ENCODE assay signal across 8 mouse cellular contexts in genomic region chr7:27258205-27258899, GRCm38 (mm10). TPM values are rescaled to one million over a fixed set of nuclear protein-coding genes. Genes with fewer than 3 reads are reported as not detected.
DNase-seq lines count a peak whose midpoint lies in the region; ATAC-seq and TF ChIP-seq lines count a peak whose summit lies in the region.

Gene Numbl, plus strand, starts transcription at chr7:27258433.

- H3K9me3 ChIP-seq in heart, embryonic 10.5 days = no peaks in the 10 kb centered on the region
- no peaks in the 10 kb centered on the region for H3K9me3 ChIP-seq in kidney, embryonic 15.5 days (replicated peaks)

- peak within 1 kb of the TSS; percentile 79 for H3K9ac ChIP-seq in kidney, embryonic 15.5 days

- no peak for TF ChIP-seq POLR2A in bone marrow macrophage, adult 2 months (IDR thresholded peaks at IDR 0.05; ENCODE audit: borderline replicate concordance, low read depth, low read length)
- peak; percentile 70 for TF ChIP-seq POLR2A in embryonic fibroblast, embryonic 13.5 days (IDR thresholded peaks at IDR 0.05; ENCODE audit: low read depth, low read length)

- no peaks in the 10 kb centered on the region for H3K27me3 ChIP-seq in heart, embryonic 10.5 days (ENCODE audit: insufficient read depth, poor library complexity, severe bottlenecking)
- no peaks in the 10 kb centered on the region for H3K27me3 ChIP-seq in kidney, embryonic 15.5 days

- peak; percentile 95 for DNase-seq in A20 (ENCODE audit: low read depth, low spot score)
- peak; percentile 98 for DNase-seq in heart, embryonic 10.5 days (ENCODE audit: low spot score)
- DNase-seq in liver = peak; percentile 100
- DNase-seq in spleen, postnatal 4 days (ENCODE audit: low spot score in 2 of 2) = peak; percentile 95 to 96

- peak within 1 kb of the TSS; percentile 55 for H3K27ac ChIP-seq in bone marrow macrophage, adult 2 months (ENCODE audit: insufficient read depth, low read depth, low read length)
- peak within 1 kb of the TSS; percentile 83 for H3K27ac ChIP-seq in embryonic fibroblast, embryonic 13.5 days (ENCODE audit: insufficient read depth, low read length)
- H3K27ac ChIP-seq in heart, embryonic 10.5 days = peak within 1 kb of the TSS; percentile 92
- H3K27ac ChIP-seq in kidney, embryonic 15.5 days = peak within 1 kb of the TSS; percentile 67

- H3K4me2 ChIP-seq in kidney, embryonic 15.5 days = peak within 1 kb of the TSS; percentile 92

- H3K36me3 ChIP-seq in heart, embryonic 10.5 days = peaks cover 16% of the 10 kb centered on the region
- H3K36me3 ChIP-seq in kidney, embryonic 15.5 days = peaks cover 20% of the 10 kb centered on the region

- peaks cover 4% of the 10 kb centered on the region; the same call in 1 of the 2 replicates for H3K4me1 ChIP-seq in bone marrow macrophage, adult 2 months (ENCODE audit: control insufficient read depth, insufficient read depth, low read length)
- H3K4me1 ChIP-seq in embryonic fibroblast, embryonic 13.5 days (ENCODE audit: control insufficient read depth, insufficient read depth, low read length) = peaks cover 2% of the 10 kb centered on the region
- peaks cover 37% of the 10 kb centered on the region for H3K4me1 ChIP-seq in heart, embryonic 10.5 days
- H3K4me1 ChIP-seq in kidney, embryonic 15.5 days = peaks cover 39% of the 10 kb centered on the region

- under 1% methylated on average over 47 of the region's 47 CpGs for WGBS in heart, embryonic 10.5 days
- WGBS in kidney, embryonic 15.5 days = under 1% methylated on average over 47 of the region's 47 CpGs

- peak; percentile 88 for ATAC-seq in kidney, embryonic 15.5 days (replicated peaks; ENCODE audit: low FRiP score)
- ATAC-seq in monocyte, adult 5-6 weeks (replicated peaks; ENCODE audit: insufficient number of reproducible peaks, low FRiP score, low TSS enrichment, poor library complexity, severe bottlenecking) = peak; percentile 78

- peak within 1 kb of the TSS; percentile 59 for H3K4me3 ChIP-seq in bone marrow macrophage, adult 2 months (ENCODE audit: insufficient read depth, low read length)
- peak within 1 kb of the TSS; percentile 89 for H3K4me3 ChIP-seq in embryonic fibroblast, embryonic 13.5 days (ENCODE audit: insufficient read depth, low read length)
- H3K4me3 ChIP-seq in heart, embryonic 10.5 days = peak within 1 kb of the TSS; percentile 92
- peak within 1 kb of the TSS; percentile 84 for H3K4me3 ChIP-seq in kidney, embryonic 15.5 days (replicated peaks)

- TF ChIP-seq CTCF in bone marrow macrophage, adult 2 months (IDR thresholded peaks at IDR 0.05; ENCODE audit: low read depth, low read length) = no peak
- no peak for TF ChIP-seq CTCF in embryonic fibroblast, embryonic 13.5 days (IDR thresholded peaks at IDR 0.05; ENCODE audit: borderline replicate concordance, insufficient read depth, low read length)

RNA-seq across cellular contexts. Expression of gene Numbl, which starts in this region (rescaled TPM):
- polyA plus RNA-seq in bone marrow macrophage, adult 2 months (2012; ENCODE audit: insufficient read depth, insufficient read length, missing spikeins) = 6.2 and 7.6 TPM in 2 replicates
- 47.6 and 51.7 TPM in 2 replicates for polyA plus RNA-seq in embryonic fibroblast, embryonic 13.5 days (2011; ENCODE audit: insufficient read length, low read depth, missing spikeins)
- 7.0 and 9.6 TPM in 2 replicates for polyA plus RNA-seq in heart, embryonic 10.5 days (2016; fragmentation: Nextera tagmentation; extraction: Ambion mirVana)
- polyA plus RNA-seq in kidney, embryonic 15.5 days (2015; fragmentation: Nextera tagmentation; extraction: Ambion mirVana) = 15.3 and 18.5 TPM in 2 replicates
- total RNA-seq in monocyte, adult 5-6 weeks (2017) = 1.2 to 2.5 TPM (median 2.1 TPM) in 3 replicates

Comparison
In these comparisons a context has a peak if more than half of its experiments do, and no peak if none do; other contexts are left out.
1. Peak in every context shown above with its lines: DNase-seq, ATAC-seq, H3K4me3 ChIP-seq and H3K27ac ChIP-seq.